Mouse (Mus musculus): ENCODE data around the gene Zfp541.

- TF ChIP-seq CTCF (IDR thresholded peaks at IDR 0.05) (no peak), EP300 (IDR thresholded peaks at IDR 0.05) (no peak)
Observed at GRCm38 (mm10) chr7:16083361-16083760, 21.7 kb downstream of the Zfp541 start.

Data from lung, postnatal 0 days (tissue).